In the genomic region with DNA sequence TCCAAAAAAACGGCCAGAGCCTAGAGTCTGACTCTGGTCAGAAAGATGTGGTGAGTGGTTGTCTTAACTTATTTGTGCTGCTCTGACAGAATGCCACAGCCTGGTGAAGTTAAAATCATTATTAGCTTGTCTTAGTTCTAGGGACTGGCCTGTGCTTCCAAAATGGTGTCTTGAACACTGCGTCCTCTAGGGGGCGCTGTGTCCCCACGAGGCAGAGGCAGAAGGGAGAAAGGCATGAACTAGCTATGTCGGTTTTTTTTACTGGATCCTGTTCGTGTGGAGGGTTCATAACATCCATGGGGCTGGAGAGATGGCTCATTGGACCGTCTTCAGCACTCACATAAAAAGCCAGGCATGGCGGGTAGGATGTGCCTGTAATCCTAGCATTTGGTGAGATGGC, we compare ENCODE assay signal across 9 mouse cellular contexts. TPM values are rescaled to one million over a fixed set of nuclear protein-coding genes. Genes with fewer than 3 reads are reported as not detected.
DNase-seq lines count a peak whose midpoint lies in the region; ATAC-seq and TF ChIP-seq lines count a peak whose summit lies in the region.
"Had no signal": no experiment of that assay in that cellular context is flagged by ENCODE, and none has a peak within 500 bp of the region (broad histone marks: within the 10 kb centered on the region; RNA-seq: fewer than 3 reads in every experiment).

No protein-coding gene starts in this region.

- peak; percentile 76 for TF ChIP-seq CTCF in hindbrain, postnatal 0 days (IDR thresholded peaks at IDR 0.05; ENCODE audit: low read depth)
- TF ChIP-seq CTCF in CH12.LX (conservative IDR thresholded peaks at IDR 0.05 in 1 of 2, IDR thresholded peaks at IDR 0.05 in 1 of 2; ENCODE audit: low read depth in 2 of 2, low read length in 2 of 2) = peak; percentile 84 to 91

- no peaks in the 10 kb centered on the region for H3K9me3 ChIP-seq in hindbrain, postnatal 0 days (ENCODE audit: low read length)
- no peaks in the 10 kb centered on the region for H3K9me3 ChIP-seq in hindbrain, embryonic 16.5 days (ENCODE audit: control insufficient read depth, low read length)
- no peaks in the 10 kb centered on the region for H3K9me3 ChIP-seq in CH12.LX (replicated peaks; ENCODE audit: low read length)
- H3K9me3 ChIP-seq in limb, embryonic 11.5 days (ENCODE audit: control insufficient read depth, low read length) = no peaks in the 10 kb centered on the region

- peak; percentile 44 for DNase-seq in hindbrain, postnatal 0 days (ENCODE audit: low spot score)
- DNase-seq in CH12.LX (ENCODE audit: extremely low read depth) = peak; percentile 81
- DNase-seq in adrenal gland, postnatal 10 days = peak; percentile 82
- DNase-seq in gastrocnemius, adult 18-20 months (ENCODE audit: low spot score) = peak; percentile 48
- peak; percentile 76 for DNase-seq in limb, embryonic 11.5 days (ENCODE audit: low spot score)
- DNase-seq in retina, postnatal 1 day = peak; percentile 68
- no peak for DNase-seq in urinary bladder, postnatal 10 days (ENCODE audit: low spot score)

- dilution Hi-C loops in CH12.LX (cut with MboI; ENCODE audit: extremely low pct_ligation_motif_present, extremely low pct_unique_long_range_greater_than_20kb, low sequenced_read_pairs) = no loop called here

- no peaks in the 10 kb centered on the region for H3K27me3 ChIP-seq in hindbrain, postnatal 0 days (ENCODE audit: insufficient read depth, low read length)
- H3K27me3 ChIP-seq in hindbrain, embryonic 16.5 days (replicated peaks; ENCODE audit: control insufficient read depth, insufficient read depth, low read length) = no peaks in the 10 kb centered on the region
- no peaks in the 10 kb centered on the region for H3K27me3 ChIP-seq in CH12.LX (replicated peaks)
- no peaks in the 10 kb centered on the region for H3K27me3 ChIP-seq in limb, embryonic 11.5 days (ENCODE audit: control insufficient read depth, insufficient read depth, low read length)

- TF ChIP-seq POLR2A in CH12.LX (IDR thresholded peaks at IDR 0.05; ENCODE audit: low read depth, low read length) = no peak

- in situ Hi-C loops in CH12.LX (cut with MboI; ENCODE audit: low pct_ligation_motif_present, low pct_unique_long_range_greater_than_20kb, low sequenced_read_pairs) = no loop called here

- H3K4me3 ChIP-seq in hindbrain, postnatal 0 days (ENCODE audit: low read length) = no peak overlapping the region
- H3K4me3 ChIP-seq in hindbrain, embryonic 16.5 days (ENCODE audit: low read length) = no peak overlapping the region
- no peak overlapping the region for H3K4me3 ChIP-seq in CH12.LX (replicated peaks in 1 of 3; ENCODE audit: low read depth in 2 of 3, low read length in 2 of 3, poor library complexity in 1 of 3)
- no peak overlapping the region for H3K4me3 ChIP-seq in limb, embryonic 11.5 days (ENCODE audit: low read depth, low read length)

- no peaks in the 10 kb centered on the region for H3K36me3 ChIP-seq in hindbrain, postnatal 0 days (ENCODE audit: insufficient read depth, low read length)
- no peaks in the 10 kb centered on the region for H3K36me3 ChIP-seq in hindbrain, embryonic 16.5 days (ENCODE audit: control insufficient read depth, insufficient read depth, low read length)
- H3K36me3 ChIP-seq in CH12.LX (replicated peaks in 1 of 2; ENCODE audit: control insufficient read depth in 1 of 2, insufficient read depth in 1 of 2, low read length in 1 of 2) = no peaks in the 10 kb centered on the region
- H3K36me3 ChIP-seq in limb, embryonic 11.5 days (ENCODE audit: control insufficient read depth, insufficient read depth, low read length) = no peaks in the 10 kb centered on the region

- H3K27ac ChIP-seq in hindbrain, postnatal 0 days = no peak overlapping the region
- H3K27ac ChIP-seq in hindbrain, embryonic 16.5 days (ENCODE audit: low read depth, low read length) = no peak overlapping the region
- no peak overlapping the region for H3K27ac ChIP-seq in CH12.LX (ENCODE audit: insufficient read depth, low read depth)
- H3K27ac ChIP-seq in limb, embryonic 11.5 days (replicated peaks; ENCODE audit: low read depth, low read length) = no peak overlapping the region
- H3K27ac ChIP-seq: macrophage had no signal

- no peak overlapping the region for H3K9ac ChIP-seq in hindbrain, postnatal 0 days (replicated peaks; ENCODE audit: low read length)
- H3K9ac ChIP-seq in hindbrain, embryonic 16.5 days (ENCODE audit: low read depth, low read length) = no peak overlapping the region
- no peak overlapping the region for H3K9ac ChIP-seq in CH12.LX (ENCODE audit: insufficient read depth, low read depth)
- no peak overlapping the region for H3K9ac ChIP-seq in limb, embryonic 11.5 days (ENCODE audit: low read length)

- H3K4me2 ChIP-seq in hindbrain, postnatal 0 days (ENCODE audit: low read depth, low read length) = no peak overlapping the region
- no peak overlapping the region for H3K4me2 ChIP-seq in hindbrain, embryonic 16.5 days (ENCODE audit: low read length)
- H3K4me2 ChIP-seq in CH12.LX (ENCODE audit: insufficient read depth, low read depth, poor library complexity, severe bottlenecking) = peak overlapping the region; percentile 34; the same call in 1 of the 2 replicates
- H3K4me2 ChIP-seq in limb, embryonic 11.5 days (ENCODE audit: low read depth, severe bottlenecking) = no peak overlapping the region

- H3K79me2 ChIP-seq in CH12.LX (replicated peaks; ENCODE audit: control insufficient read depth, extremely low read depth, insufficient read depth, poor library complexity, severe bottlenecking) = no peaks in the 10 kb centered on the region

- ATAC-seq in hindbrain, postnatal 0 days = no peak
- no peak for ATAC-seq in hindbrain, embryonic 16.5 days
- no peak for ATAC-seq in limb, embryonic 11.5 days (ENCODE audit: insufficient number of reproducible peaks, low FRiP score, low TSS enrichment, low read depth)

- WGBS in hindbrain, postnatal 0 days = 31% methylated on average over 8 of the region's 8 CpGs
- 32% methylated on average over 8 of the region's 8 CpGs for WGBS in hindbrain, embryonic 16.5 days
- 34% methylated on average over 8 of the region's 8 CpGs for WGBS in limb, embryonic 11.5 days

- no peak for TF ChIP-seq EP300 in CH12.LX (IDR thresholded peaks at IDR 0.05; ENCODE audit: low read length)

- H3K4me1 ChIP-seq in hindbrain, postnatal 0 days (ENCODE audit: insufficient read depth, low read length) = no peaks in the 10 kb centered on the region
- H3K4me1 ChIP-seq in hindbrain, embryonic 16.5 days (ENCODE audit: control insufficient read depth, insufficient read depth, low read depth, low read length) = no peaks in the 10 kb centered on the region
- H3K4me1 ChIP-seq in CH12.LX (ENCODE audit: control insufficient read depth in 1 of 2, insufficient read depth in 2 of 2) = 0 out of 4 replicates have a peak, but pooled peaks cover 0 to 3% of the 10 kb centered on the region in 2 experiments
- H3K4me1 ChIP-seq in limb, embryonic 11.5 days (ENCODE audit: control insufficient read depth, insufficient read depth, low read length) = no peaks in the 10 kb centered on the region

- peak; percentile 83 for TF ChIP-seq RAD21 in CH12.LX (IDR thresholded peaks at IDR 0.05; ENCODE audit: low read depth, low read length)

TF ChIP-seq in CH12.LX, 34 proteins besides CTCF, POLR2A, EP300 and RAD21 (continues in another document):
- TF ChIP-seq ZNF384 (IDR thresholded peaks at IDR 0.05; ENCODE audit: low read depth, low read length) = peak; percentile 93
- peak; percentile 83 for TF ChIP-seq MYC (IDR thresholded peaks at IDR 0.05; ENCODE audit: low read depth, low read length)

RNA-seq across cellular contexts. Expression of a gene that starts 3.0 kb away (rescaled TPM):
- not detected in 2 replicates for total RNA-seq in hindbrain, postnatal 0 days (2014; rRNA removed)
- polyA plus RNA-seq in hindbrain, postnatal 0 days (2015; fragmentation: Nextera tagmentation; extraction: Ambion mirVana) = 0.10 TPM in 1 of 2 replicates, not detected in the other
- not detected in 2 replicates for polyA plus RNA-seq in hindbrain, embryonic 16.5 days (2015; fragmentation: Nextera tagmentation; extraction: Ambion mirVana)
- total RNA-seq in CH12.LX (2012; rRNA removed) (0.38 and 0.55 TPM in 2 replicates), CH12.LX (2014; rRNA removed) (not detected in 2 replicates)
- 0.21 TPM in 1 of 2 replicates, not detected in the other for polyA plus RNA-seq in CH12.LX (2012; ENCODE audit: insufficient read length, low read depth)
- 1 to 10 TPM; 2.0 to 2.8 TPM for total RNA-seq in adrenal gland, postnatal 10 days (2021)
- under 1 TPM in 1 of 2 experiments, not detected in 1; 0.57 TPM for total RNA-seq in gastrocnemius, adult 18-20 months (2021)
- not detected in 2 replicates for polyA plus RNA-seq in limb, embryonic 11.5 days (2014; fragmentation: Nextera tagmentation; extraction: Ambion mirVana)
- polyA plus RNA-seq: macrophage had no signal

RNA-seq across cellular contexts. Expression of a gene that starts 53.0 kb away (rescaled TPM):
- 4.0 and 13.6 TPM in 2 replicates for total RNA-seq in hindbrain, postnatal 0 days (2014; rRNA removed)
- polyA plus RNA-seq in hindbrain, postnatal 0 days (2015; fragmentation: Nextera tagmentation; extraction: Ambion mirVana) = 3.4 and 3.5 TPM in 2 replicates
- polyA plus RNA-seq in hindbrain, embryonic 16.5 days (2015; fragmentation: Nextera tagmentation; extraction: Ambion mirVana) = 6.6 and 9.4 TPM in 2 replicates
- total RNA-seq in CH12.LX (2012; rRNA removed) (49.3 and 59.6 TPM in 2 replicates), CH12.LX (2014; rRNA removed) (74.1 and 92.0 TPM in 2 replicates)
- 72.8 and 82.9 TPM in 2 replicates for polyA plus RNA-seq in CH12.LX (2012; ENCODE audit: insufficient read length, low read depth)
- 10 to 100 TPM in 1 of 2 experiments, 1 to 10 TPM in 1; 5.9 to 12.8 TPM for total RNA-seq in adrenal gland, postnatal 10 days (2021)
- under 1 TPM; 0.43 to 0.62 TPM for total RNA-seq in gastrocnemius, adult 18-20 months (2021)
- 36.0 and 41.3 TPM in 2 replicates for polyA plus RNA-seq in limb, embryonic 11.5 days (2014; fragmentation: Nextera tagmentation; extraction: Ambion mirVana)

RNA-seq across cellular contexts. Expression of a gene that starts 53.3 kb away (rescaled TPM):
- 588 and 616 TPM in 2 replicates for total RNA-seq in hindbrain, postnatal 0 days (2014; rRNA removed)
- 620 and 630 TPM in 2 replicates for polyA plus RNA-seq in hindbrain, postnatal 0 days (2015; fragmentation: Nextera tagmentation; extraction: Ambion mirVana)
- 580 and 585 TPM in 2 replicates for polyA plus RNA-seq in hindbrain, embryonic 16.5 days (2015; fragmentation: Nextera tagmentation; extraction: Ambion mirVana)
- total RNA-seq in CH12.LX (2012; rRNA removed) = 1,886 and 1,956 TPM in 2 replicates
- total RNA-seq in CH12.LX (2014; rRNA removed) = 1,996 and 2,178 TPM in 2 replicates
- polyA plus RNA-seq in CH12.LX (2012; ENCODE audit: insufficient read length, low read depth) = 3,885 and 4,069 TPM in 2 replicates
- total RNA-seq in adrenal gland, postnatal 10 days (2021) = 100 to 1,000 TPM; 901 to 923 TPM
- total RNA-seq in gastrocnemius, adult 18-20 months (2021) = 100 to 1,000 TPM; 623 to 643 TPM
- polyA plus RNA-seq in limb, embryonic 11.5 days (2014; fragmentation: Nextera tagmentation; extraction: Ambion mirVana) = 1,355 and 1,360 TPM in 2 replicates

RNA-seq across cellular contexts. Expression of a gene that starts 59.2 kb away (rescaled TPM):
- 1.9 and 5.9 TPM in 2 replicates for total RNA-seq in hindbrain, postnatal 0 days (2014; rRNA removed)
- polyA plus RNA-seq in hindbrain, postnatal 0 days (2015; fragmentation: Nextera tagmentation; extraction: Ambion mirVana) = 34.4 and 35.0 TPM in 2 replicates
- 32.2 and 40.1 TPM in 2 replicates for polyA plus RNA-seq in hindbrain, embryonic 16.5 days (2015; fragmentation: Nextera tagmentation; extraction: Ambion mirVana)
- total RNA-seq in CH12.LX (2012; rRNA removed) (16.7 and 21.3 TPM in 2 replicates), CH12.LX (2014; rRNA removed) (34.3 and 38.2 TPM in 2 replicates)
- polyA plus RNA-seq in CH12.LX (2012; ENCODE audit: insufficient read length, low read depth) = 24.9 and 33.3 TPM in 2 replicates
- 10 to 100 TPM; 17.4 to 20.8 TPM for total RNA-seq in adrenal gland, postnatal 10 days (2021)
- 10 to 100 TPM; 23.3 to 24.1 TPM for total RNA-seq in gastrocnemius, adult 18-20 months (2021)
- polyA plus RNA-seq in limb, embryonic 11.5 days (2014; fragmentation: Nextera tagmentation; extraction: Ambion mirVana) = 27.2 and 28.8 TPM in 2 replicates
